Comparison of ENCODE assay signal across 19 mouse cellular contexts in the genomic region with DNA sequence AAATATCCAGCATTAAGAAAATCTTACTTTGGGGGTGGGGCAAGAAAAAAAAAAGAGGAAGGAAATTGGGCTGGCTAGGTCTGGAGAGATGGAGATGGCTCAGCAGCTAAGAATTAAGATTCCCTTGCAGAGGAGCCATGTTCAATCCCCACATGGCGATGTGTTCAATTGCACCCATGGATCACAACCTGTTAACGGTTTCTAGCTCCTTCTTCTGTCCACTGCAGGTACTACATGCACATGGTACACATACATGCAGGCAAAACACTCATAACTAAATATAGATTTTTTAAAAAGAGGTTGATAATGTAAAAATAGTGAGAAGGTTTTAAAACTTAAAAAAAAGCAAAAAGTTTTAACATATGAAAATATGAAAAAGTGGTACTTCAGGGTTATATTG. TPM values are rescaled to one million over a fixed set of nuclear protein-coding genes. Genes with fewer than 3 reads are reported as not detected.
DNase-seq lines count a peak whose midpoint lies in the region; ATAC-seq and TF ChIP-seq lines count a peak whose summit lies in the region.
"Had no signal": no experiment of that assay in that cellular context is flagged by ENCODE, and none has a peak within 500 bp of the region (broad histone marks: within the 10 kb centered on the region; RNA-seq: fewer than 3 reads in every experiment).

No protein-coding gene starts in this region.

- H3K4me2 ChIP-seq in stomach, postnatal 0 days (replicated peaks; ENCODE audit: low read depth), result no peak overlapping the region
- H3K4me2 ChIP-seq: forebrain, embryonic 15.5 days; heart, embryonic 13.5 days; hindbrain, embryonic 15.5 days had no signal

- no peak for TF ChIP-seq EP300 in stomach, postnatal 0 days (optimal IDR thresholded peaks at IDR 0.05)

- H3K36me3 ChIP-seq in E14TG2a.4 (ENCODE audit: insufficient read depth, low read length), result no peaks in the 10 kb centered on the region
- no peaks in the 10 kb centered on the region for H3K36me3 ChIP-seq in stomach, postnatal 0 days (ENCODE audit: control insufficient read depth, insufficient read depth, low read length)
- H3K36me3 ChIP-seq: embryonic facial prominence, embryonic 10.5 days; forebrain, embryonic 15.5 days; heart, embryonic 13.5 days; hindbrain, embryonic 15.5 days had no signal

- no peak for ATAC-seq in stomach, postnatal 0 days (ENCODE audit: low FRiP score, low TSS enrichment)
- ATAC-seq in erythroid progenitor cell, adult 5-6 weeks (replicated peaks; ENCODE audit: low FRiP score, poor library complexity, severe bottlenecking), result no peak
- ATAC-seq: activated CD4-positive, CD25-positive, alpha-beta regulatory T cell, adult 4 months; forebrain, embryonic 15.5 days had no signal

- 76% methylated on average over 2 of the region's 2 CpGs for WGBS in stomach, postnatal 0 days

- no peak for DNase-seq in layer of hippocampus, adult 2 months (ENCODE audit: low spot score in 2 of 2)
- no peak for DNase-seq in layer of hippocampus, postnatal 10 days (ENCODE audit: low spot score in 2 of 2)
- DNase-seq in MEL-GATA-1-ER (ENCODE audit: extremely low read depth, low read depth), result peak; percentile 27
- DNase-seq in stomach, postnatal 0 days (ENCODE audit: low spot score), result no peak
- DNase-seq in cerebellum, adult 9-10 months, result no peak
- DNase-seq: adrenal gland, postnatal 14 days; cerebellum, adult 18-20 months; cerebellum, postnatal 10 days; gastrocnemius, postnatal 36 days; heart, postnatal 36 days had no signal

- 0 out of 2 replicates have a peak, but pooled peaks cover 5% of the 10 kb centered on the region for H3K9me3 ChIP-seq in E14TG2a.4 (ENCODE audit: low read length)
- H3K9me3 ChIP-seq in stomach, postnatal 0 days (ENCODE audit: control insufficient read depth, low read length), result no peaks in the 10 kb centered on the region
- H3K9me3 ChIP-seq: forebrain, embryonic 15.5 days; hindbrain, embryonic 15.5 days had no signal

- peak; percentile 30 for TF ChIP-seq CTCF in layer of hippocampus, adult 2 months (conservative IDR thresholded peaks at IDR 0.05)
- TF ChIP-seq CTCF in E14TG2a.4 (conservative IDR thresholded peaks at IDR 0.05; ENCODE audit: low read length), result peak; percentile 66
- 0 out of 2 replicates have a peak, but pooled peaks have one; percentile 8 for TF ChIP-seq CTCF in stomach, postnatal 0 days (IDR thresholded peaks at IDR 0.05; ENCODE audit: low read depth)

- H3K9ac ChIP-seq in stomach, postnatal 0 days (ENCODE audit: low read length), result no peak overlapping the region
- H3K9ac ChIP-seq: forebrain, embryonic 15.5 days; heart, embryonic 13.5 days; hindbrain, embryonic 15.5 days had no signal

- no peak overlapping the region for H3K4me3 ChIP-seq in layer of hippocampus, adult 2 months
- no peak overlapping the region for H3K4me3 ChIP-seq in E14TG2a.4 (replicated peaks; ENCODE audit: low read length)
- no peak overlapping the region for H3K4me3 ChIP-seq in stomach, postnatal 0 days (ENCODE audit: low read depth, low read length)
- H3K4me3 ChIP-seq: embryonic facial prominence, embryonic 10.5 days; forebrain, embryonic 15.5 days; heart, embryonic 13.5 days; hindbrain, embryonic 15.5 days had no signal

- peaks cover 7% of the 10 kb centered on the region for H3K4me1 ChIP-seq in E14TG2a.4 (replicated peaks; ENCODE audit: low read depth, low read length)
- H3K4me1 ChIP-seq in stomach, postnatal 0 days (replicated peaks; ENCODE audit: control insufficient read depth, insufficient read depth), result no peaks in the 10 kb centered on the region
- H3K4me1 ChIP-seq: forebrain, embryonic 15.5 days; heart, embryonic 13.5 days; hindbrain, embryonic 15.5 days had no signal

- H3K27ac ChIP-seq in layer of hippocampus, adult 2 months, result no peak overlapping the region
- H3K27ac ChIP-seq in stomach, postnatal 0 days (replicated peaks), result no peak overlapping the region
- H3K27ac ChIP-seq: embryonic facial prominence, embryonic 10.5 days; forebrain, embryonic 15.5 days; heart, embryonic 13.5 days; hindbrain, embryonic 15.5 days had no signal

- peaks cover 18% of the 10 kb centered on the region for H3K27me3 ChIP-seq in E14TG2a.4 (ENCODE audit: insufficient read depth, low read length)
- H3K27me3 ChIP-seq in stomach, postnatal 0 days (ENCODE audit: control insufficient read depth, insufficient read depth, low read length), result no peaks in the 10 kb centered on the region
- H3K27me3 ChIP-seq: forebrain, embryonic 15.5 days; hindbrain, embryonic 15.5 days had no signal

RNA-seq across cellular contexts. Expression of a gene that starts 23.2 kb away (rescaled TPM):
- total RNA-seq in layer of hippocampus, adult 2 months (2021), result 1 to 10 TPM; 4.0 to 4.7 TPM
- 1 to 10 TPM; 4.1 to 4.5 TPM for total RNA-seq in layer of hippocampus, postnatal 10 days (2021)
- polyA plus RNA-seq in stomach, postnatal 0 days (2015; fragmentation: Nextera tagmentation; extraction: Ambion mirVana), result 0.07 and 0.08 TPM in 2 replicates
- not detected in 2 replicates for total RNA-seq in erythroid progenitor cell, adult 5-6 weeks (2015; ENCODE audit: low replicate concordance)
- not detected in 2 replicates for total RNA-seq in erythroid progenitor cell, adult 5-6 weeks (2017; ENCODE audit: low replicate concordance)
- total RNA-seq: gastrocnemius, adult 8-10 months; gastrocnemius, postnatal 36 days; heart, postnatal 36 days had no signal
- polyA plus RNA-seq: activated CD4-positive, CD25-positive, alpha-beta regulatory T cell, adult 4 months; C2C12 had no signal

RNA-seq across cellular contexts. Expression of a gene that starts 29.8 kb away (rescaled TPM):
- 10 to 100 TPM; 96.5 to 98.5 TPM for total RNA-seq in layer of hippocampus, adult 2 months (2021)
- total RNA-seq in layer of hippocampus, postnatal 10 days (2021), result 100 to 1,000 TPM; 117 to 126 TPM
- polyA plus RNA-seq in stomach, postnatal 0 days (2015; fragmentation: Nextera tagmentation; extraction: Ambion mirVana), result 117 and 124 TPM in 2 replicates
- 13.8 and 15.1 TPM in 2 replicates for total RNA-seq in erythroid progenitor cell, adult 5-6 weeks (2015; ENCODE audit: low replicate concordance)
- 7.0 and 17.5 TPM in 2 replicates for total RNA-seq in erythroid progenitor cell, adult 5-6 weeks (2017; ENCODE audit: low replicate concordance)

Comparison
In these comparisons a context has a peak if more than half of its experiments do, and no peak if none do; other contexts are left out.
1. CTCF ChIP-seq: peak in every context shown above with its lines; median percentile 66 in E14TG2a.4; 30 in layer of hippocampus, adult 2 months; 8 in stomach, postnatal 0 days.
2. RNA of a gene that starts 23.2 kb away (total RNA-seq): 4.0 to 4.7 TPM in layer of hippocampus, adult 2 months and 4.1 to 4.5 TPM in layer of hippocampus, postnatal 10 days; not detected in erythroid progenitor cell, adult 5-6 weeks; every median in the first group is over 4 times any median in the second.
3. RNA of a gene that starts 29.8 kb away (total RNA-seq): 117 to 126 TPM in layer of hippocampus, postnatal 10 days and 96.5 to 98.5 TPM in layer of hippocampus, adult 2 months; 7.0 to 17.5 TPM in erythroid progenitor cell, adult 5-6 weeks; every median in the first group is over 4 times any median in the second.